Mouse (Mus musculus): ENCODE results near the gene Mpv17l2. TPM values are rescaled to one million over a fixed set of nuclear protein-coding genes. Genes with fewer than 3 reads are reported as not detected.

The Mpv17l2 gene
- polyA plus RNA-seq, 1 experiment from 2014 or later, result 80.6 TPM

- WGBS, result 31% methylated on average over 14 of the region's 14 CpGs
- ATAC-seq, result no peak
- Histone ChIP-seq H3K27me3 (replicated peaks; ENCODE audit: control insufficient read depth, insufficient read depth, low read length) (no peaks in the 10 kb centered on the region; the same call in 1 of the 2 replicates), H3K27ac (ENCODE audit: low read depth, low read length) (no peak overlapping the region), H3K9ac (ENCODE audit: low read depth, low read length) (no peak overlapping the region), H3K4me2 (replicated peaks; ENCODE audit: low read depth) (no peak overlapping the region), H3K9me3 (ENCODE audit: control insufficient read depth) (no peaks in the 10 kb centered on the region), H3K36me3 (ENCODE audit: control insufficient read depth, insufficient read depth) (no peaks in the 10 kb centered on the region), H3K4me3 (ENCODE audit: low read depth, low read length) (no peak overlapping the region), H3K4me1 (replicated peaks; ENCODE audit: control insufficient read depth, insufficient read depth, low read length) (no peaks in the 10 kb centered on the region)
- no peak for TF ChIP-seq CTCF (IDR thresholded peaks at IDR 0.05; ENCODE audit: low read depth)
These were observed 34.8 kb downstream of the Mpv17l2 start for GRCm38 (mm10) chr8:70725792-70726447.

- Histone ChIP-seq H3K4me1 (replicated peaks; ENCODE audit: control insufficient read depth, insufficient read depth, low read length) (no peaks in the 10 kb centered on the region), H3K27me3 (replicated peaks; ENCODE audit: control insufficient read depth, insufficient read depth, low read length) (no peaks in the 10 kb centered on the region; the same call in 1 of the 2 replicates), H3K9ac (ENCODE audit: low read depth, low read length) (no peak overlapping the region), H3K27ac (ENCODE audit: low read depth, low read length) (no peak overlapping the region), H3K36me3 (ENCODE audit: control insufficient read depth, insufficient read depth) (no peaks in the 10 kb centered on the region), H3K4me3 (ENCODE audit: low read depth, low read length) (no peak overlapping the region), H3K9me3 (ENCODE audit: control insufficient read depth) (no peaks in the 10 kb centered on the region), H3K4me2 (replicated peaks; ENCODE audit: low read depth) (no peak overlapping the region)
- no peak for TF ChIP-seq CTCF (IDR thresholded peaks at IDR 0.05; ENCODE audit: low read depth)
- 79% methylated on average over 12 of the region's 12 CpGs for WGBS
- ATAC-seq, result no peak
These were observed 36.5 kb downstream of the Mpv17l2 start for GRCm38 (mm10) chr8:70724216-70724615.

DNA sequence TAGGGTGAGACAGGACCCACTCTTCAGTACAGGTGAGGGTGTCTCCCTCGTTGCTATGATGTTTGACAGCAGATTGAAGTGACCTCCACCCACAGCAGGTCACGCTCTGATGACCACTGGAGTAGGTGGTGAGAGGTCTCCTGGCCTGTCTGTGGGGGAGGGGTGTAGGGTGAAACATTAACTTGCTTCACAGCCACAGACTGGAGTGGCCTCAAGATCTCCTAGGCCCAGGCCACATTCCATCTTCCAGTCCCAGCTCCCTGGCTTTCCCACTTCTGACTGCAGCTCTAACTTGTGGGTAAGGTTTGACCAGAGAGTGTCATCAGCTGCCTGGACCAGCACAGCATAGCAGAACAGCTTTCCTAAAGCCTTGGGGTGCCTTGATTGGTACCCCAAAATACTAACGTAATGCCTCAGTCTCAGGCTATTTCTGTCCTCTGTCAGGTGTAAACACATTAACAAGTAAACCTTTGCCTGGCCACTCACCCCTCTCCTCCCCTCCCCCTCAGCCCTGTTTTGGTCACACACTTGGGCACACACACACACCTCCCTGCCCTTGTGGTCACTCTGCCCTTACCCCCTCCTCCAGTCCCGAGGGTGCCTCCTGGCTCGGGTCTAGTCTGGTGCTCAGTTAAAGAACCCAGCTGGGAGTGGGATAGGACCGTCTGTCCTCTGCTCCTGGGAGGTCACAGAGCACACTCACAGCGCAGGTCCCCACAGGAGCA is 37.1 kb downstream of the Mpv17l2 start, which contains the start of gene Pde4c:
TSS of gene Pde4c (plus strand) at position 235 of the 725 bp plus-strand sequence.
- no peak within 1 kb of the TSS for H3K9ac ChIP-seq (ENCODE audit: low read depth, low read length)
- H3K27ac ChIP-seq (ENCODE audit: low read depth, low read length), result no peak within 1 kb of the TSS
- no peaks in the 10 kb centered on the region for H3K9me3 ChIP-seq (ENCODE audit: control insufficient read depth)
- no peak for TF ChIP-seq CTCF (IDR thresholded peaks at IDR 0.05; ENCODE audit: low read depth)
- WGBS, result 42% methylated on average over 7 of the region's 7 CpGs
- ATAC-seq, result no peak
- 0 out of 2 replicates have a peak within 1 kb of the TSS, but pooled peaks have one; percentile 14 for H3K4me2 ChIP-seq (replicated peaks; ENCODE audit: low read depth)
- H3K27me3 ChIP-seq (replicated peaks; ENCODE audit: control insufficient read depth, insufficient read depth, low read length), result no peaks in the 10 kb centered on the region; the same call in 1 of the 2 replicates
- no peaks in the 10 kb centered on the region for H3K4me1 ChIP-seq (replicated peaks; ENCODE audit: control insufficient read depth, insufficient read depth, low read length)
- no peak within 1 kb of the TSS for H3K4me3 ChIP-seq (ENCODE audit: low read depth, low read length)
- H3K36me3 ChIP-seq (ENCODE audit: control insufficient read depth, insufficient read depth), result no peaks in the 10 kb centered on the region

GRCm38 (mm10) chr8:70721601-70722000 is 39.1 kb downstream of the Mpv17l2 start:
- 92% methylated on average over 8 of the region's 8 CpGs for WGBS
- Histone ChIP-seq H3K4me1 (replicated peaks; ENCODE audit: control insufficient read depth, insufficient read depth, low read length) (no peaks in the 10 kb centered on the region), H3K9me3 (ENCODE audit: control insufficient read depth) (no peaks in the 10 kb centered on the region), H3K4me2 (replicated peaks; ENCODE audit: low read depth) (no peak overlapping the region), H3K9ac (ENCODE audit: low read depth, low read length) (no peak overlapping the region), H3K27ac (ENCODE audit: low read depth, low read length) (no peak overlapping the region), H3K36me3 (ENCODE audit: control insufficient read depth, insufficient read depth) (no peaks in the 10 kb centered on the region; the same call in 1 of the 2 replicates), H3K4me3 (ENCODE audit: low read depth, low read length) (no peak overlapping the region), H3K27me3 (replicated peaks; ENCODE audit: control insufficient read depth, insufficient read depth, low read length) (no peaks in the 10 kb centered on the region)
- TF ChIP-seq CTCF (IDR thresholded peaks at IDR 0.05; ENCODE audit: low read depth), result no peak
- ATAC-seq, result no peak

DNA sequence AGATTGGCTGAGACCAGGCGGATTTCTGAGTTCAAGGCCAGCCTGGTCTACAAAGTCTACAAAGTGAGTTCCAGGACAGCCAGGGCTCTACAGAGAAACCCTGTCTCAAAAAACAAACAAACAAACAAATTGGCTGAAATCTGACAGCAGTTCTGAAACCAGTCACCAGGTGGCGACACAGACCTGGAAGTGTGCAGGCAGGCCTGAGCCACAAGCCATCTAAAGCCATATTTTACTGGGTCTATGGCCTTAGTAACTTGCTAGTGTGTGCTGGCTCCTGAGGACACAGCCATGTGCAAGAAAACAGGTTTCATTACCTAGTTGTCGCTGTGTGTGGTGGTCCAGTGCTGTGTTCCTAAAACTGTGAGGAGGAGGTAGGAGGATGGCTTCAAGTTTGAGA is 40.0 kb downstream of the Mpv17l2 start:
- Histone ChIP-seq H3K4me3 (ENCODE audit: low read depth, low read length) (no peak overlapping the region), H3K4me1 (replicated peaks; ENCODE audit: control insufficient read depth, insufficient read depth, low read length) (no peaks in the 10 kb centered on the region), H3K9me3 (ENCODE audit: control insufficient read depth) (no peaks in the 10 kb centered on the region), H3K4me2 (replicated peaks; ENCODE audit: low read depth) (no peak overlapping the region), H3K9ac (ENCODE audit: low read depth, low read length) (no peak overlapping the region), H3K27me3 (replicated peaks; ENCODE audit: control insufficient read depth, insufficient read depth, low read length) (no peaks in the 10 kb centered on the region), H3K27ac (ENCODE audit: low read depth, low read length) (no peak overlapping the region), H3K36me3 (ENCODE audit: control insufficient read depth, insufficient read depth) (no peaks in the 10 kb centered on the region; the same call in 1 of the 2 replicates)
- ATAC-seq, result 0 out of 2 replicates have a peak, but pooled peaks have one; percentile 20
- peak; percentile 96 for TF ChIP-seq CTCF (IDR thresholded peaks at IDR 0.05; ENCODE audit: low read depth)
- WGBS, result 4% methylated on average over 3 of the region's 3 CpGs

DNA sequence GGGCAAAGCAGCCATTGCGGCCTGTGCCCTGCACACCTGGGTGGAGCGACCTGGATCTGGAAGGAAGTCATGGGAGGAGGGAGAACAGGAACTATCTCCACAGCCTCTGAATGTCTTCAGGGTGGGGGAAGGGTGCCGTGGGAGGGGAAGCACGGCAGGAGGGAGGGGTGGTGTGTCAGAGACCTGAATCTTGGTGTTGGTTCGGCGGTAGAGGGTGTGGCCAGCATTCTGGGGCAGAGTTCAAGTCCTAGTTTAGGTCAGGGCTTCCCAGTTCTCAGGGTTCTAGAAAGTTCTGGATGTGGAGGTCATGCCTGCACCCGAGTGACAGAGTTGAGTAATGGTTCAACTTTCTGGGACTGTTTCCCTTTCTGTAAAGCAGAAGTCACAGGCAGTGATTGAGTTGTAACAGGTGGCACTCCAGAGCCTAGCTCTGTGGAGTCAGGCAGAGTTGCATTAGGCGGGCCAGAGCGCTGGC is 40.9 kb downstream of the Mpv17l2 start:
- WGBS, result 34% methylated on average over 9 of the region's 9 CpGs
- H3K36me3 ChIP-seq (ENCODE audit: control insufficient read depth, insufficient read depth), result no peaks in the 10 kb centered on the region; the same call in 1 of the 2 replicates
- no peak overlapping the region for H3K27ac ChIP-seq (ENCODE audit: low read depth, low read length)
- H3K9ac ChIP-seq (ENCODE audit: low read depth, low read length), result no peak overlapping the region
- no peaks in the 10 kb centered on the region for H3K4me1 ChIP-seq (replicated peaks; ENCODE audit: control insufficient read depth, insufficient read depth, low read length)
- no peaks in the 10 kb centered on the region for H3K27me3 ChIP-seq (replicated peaks; ENCODE audit: control insufficient read depth, insufficient read depth, low read length)
- no peak overlapping the region for H3K4me3 ChIP-seq (ENCODE audit: low read depth, low read length)
- H3K4me2 ChIP-seq (replicated peaks; ENCODE audit: low read depth), result 0 out of 2 replicates have a peak overlapping the region, but pooled peaks have one; percentile 7
- no peak for TF ChIP-seq CTCF (IDR thresholded peaks at IDR 0.05; ENCODE audit: low read depth)
- no peaks in the 10 kb centered on the region for H3K9me3 ChIP-seq (ENCODE audit: control insufficient read depth)
- peak; percentile 23; the same call in 1 of the 2 replicates for ATAC-seq
